Mouse (Mus musculus) CD8-positive naive resting alpha-beta T cell, adult 2 months (primary cell): ENCODE measurements at regions not wholly inside any gene's neighbourhood (a gene's known extent, or its start where the extent isn't known, plus 50 kb on each side); places are given as distances from the start of the nearest gene placed in this dataset.

Source experiments
- DNase-seq, 2 experiments: peaks; one replicate each; pipeline ENCODE4 v3.0.0; 2022; ENCODE audit warnings: low read depth in 2 of 2, low spot score in 2 of 2

DNA sequence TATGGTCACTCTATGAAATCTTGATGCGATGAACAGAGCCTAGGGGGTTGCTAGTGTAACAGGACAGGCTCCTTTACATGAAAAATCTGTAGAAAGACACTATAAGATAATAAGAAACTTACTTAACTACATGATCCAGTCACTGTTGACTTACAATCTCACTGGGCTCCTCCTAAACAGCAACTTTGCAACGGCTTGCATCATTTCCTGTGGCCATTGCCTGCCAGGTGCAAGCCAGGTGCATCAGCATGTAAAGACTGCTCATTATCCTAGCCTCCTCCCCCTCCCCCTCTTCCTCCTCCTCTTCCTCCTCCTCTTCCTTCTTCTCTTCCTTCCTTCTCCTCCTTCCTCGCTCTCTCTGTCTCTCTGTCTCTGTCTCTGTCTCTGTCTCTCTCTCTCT lies 352.5 kb downstream of the Nuak1 start:
- no peak for DNase-seq

DNA sequence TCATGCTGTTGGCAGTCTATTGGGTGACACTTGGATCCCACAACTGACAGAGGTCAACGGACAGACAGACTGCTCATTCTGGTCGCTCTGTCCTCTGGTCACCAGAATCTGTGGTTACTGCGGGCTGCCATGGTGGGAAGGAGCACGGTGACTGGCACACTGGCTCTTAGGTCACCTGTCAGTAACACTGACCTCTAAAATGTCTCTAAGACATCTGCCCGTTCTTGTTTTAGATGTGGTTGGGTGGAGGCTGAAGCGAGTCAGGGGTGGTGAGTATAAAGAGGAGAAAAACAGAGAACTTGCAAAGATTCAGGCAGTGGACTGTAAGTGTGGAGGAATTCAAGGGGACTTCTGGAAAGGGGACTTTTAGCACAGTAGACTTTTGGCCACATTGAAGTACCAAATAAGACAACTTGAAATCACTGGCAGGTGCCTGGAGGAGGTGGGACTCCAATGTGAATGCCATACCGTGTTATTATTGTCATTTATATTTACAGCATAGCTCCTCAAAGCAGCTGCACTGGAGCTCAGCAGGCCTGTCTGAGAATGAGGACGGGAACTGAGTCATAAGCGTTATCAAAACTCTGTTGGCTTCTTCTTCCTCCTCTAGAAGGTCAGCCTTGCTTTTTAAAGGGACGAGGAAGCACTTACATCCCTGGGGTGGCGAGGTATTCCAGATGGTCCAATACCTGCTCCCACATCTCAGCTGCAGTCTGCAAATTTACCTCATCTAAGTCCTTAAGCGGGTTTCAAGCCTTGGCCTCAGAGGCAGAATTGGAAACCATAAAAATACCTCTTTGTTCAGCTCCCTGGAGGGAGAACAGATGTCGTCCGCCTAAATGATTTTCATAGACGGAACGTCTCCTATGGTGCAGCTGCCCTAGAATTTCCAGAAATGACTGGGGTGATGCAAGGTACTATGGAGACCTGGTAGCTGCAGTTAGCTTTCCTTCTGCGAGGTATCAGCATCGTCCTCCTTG lies 351.3 kb downstream of the Nuak1 start:
- no peak for DNase-seq

DNA sequence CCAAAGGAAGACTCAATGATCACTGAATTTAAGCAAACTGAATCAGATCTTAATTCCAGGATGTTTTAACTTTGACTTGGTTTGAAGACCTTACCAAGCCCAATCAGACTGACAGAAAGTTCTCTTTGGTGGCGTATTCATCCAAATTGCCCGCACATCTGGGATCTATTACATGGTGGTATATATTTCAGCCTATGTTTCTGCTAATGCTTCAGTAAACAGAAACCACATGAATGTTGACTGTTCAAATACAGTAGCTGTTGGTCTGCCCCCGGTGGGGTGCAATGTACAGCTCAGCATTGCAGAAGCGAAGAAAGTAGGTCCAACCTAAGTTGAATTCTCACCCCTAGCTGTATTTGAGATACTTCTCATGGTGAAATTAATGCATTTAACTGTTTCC lies 346.5 kb downstream of the Nuak1 start:
- no peak for DNase-seq

DNA sequence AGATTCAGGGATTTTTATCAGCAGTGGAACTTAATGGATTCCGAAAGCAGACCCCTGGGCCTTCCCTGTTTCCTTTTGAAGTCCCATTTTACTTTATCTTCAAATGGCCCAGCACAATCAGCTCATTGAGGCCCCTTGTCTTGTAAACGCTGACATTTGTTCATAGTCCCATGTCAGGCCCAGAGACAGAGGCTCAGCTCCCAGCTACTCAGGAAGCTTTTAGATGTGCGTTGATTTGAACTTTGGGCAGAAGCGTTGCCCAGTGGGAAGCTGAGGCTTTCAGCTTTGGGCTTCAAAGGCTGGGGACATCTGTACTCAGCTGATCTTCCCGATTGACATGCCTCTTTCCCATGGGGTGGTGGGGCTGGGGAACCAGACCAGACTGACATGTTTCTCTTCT lies 343.2 kb downstream of the Nuak1 start:
- DNase-seq: no peak

DNA sequence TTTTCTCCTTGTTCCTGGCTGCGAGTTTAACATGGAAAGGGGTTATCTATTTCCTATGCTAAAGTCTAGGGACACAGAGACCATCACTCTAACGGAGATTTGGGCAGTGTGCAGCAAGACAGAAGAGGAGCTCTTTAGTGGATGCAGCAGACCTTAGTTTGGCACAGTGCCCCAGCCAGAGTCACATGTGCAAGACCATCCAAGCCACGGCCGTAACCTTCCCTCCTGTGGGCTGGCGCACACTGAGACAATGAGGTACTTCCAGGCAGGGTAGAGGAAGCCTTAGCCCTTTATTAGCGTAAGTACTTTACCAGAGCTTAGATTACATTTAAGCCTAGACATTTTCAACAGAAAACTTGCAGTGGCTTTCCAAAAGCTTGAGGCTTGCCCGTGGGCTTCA lies 336.4 kb downstream of the Nuak1 start:
- no peak for DNase-seq

DNA sequence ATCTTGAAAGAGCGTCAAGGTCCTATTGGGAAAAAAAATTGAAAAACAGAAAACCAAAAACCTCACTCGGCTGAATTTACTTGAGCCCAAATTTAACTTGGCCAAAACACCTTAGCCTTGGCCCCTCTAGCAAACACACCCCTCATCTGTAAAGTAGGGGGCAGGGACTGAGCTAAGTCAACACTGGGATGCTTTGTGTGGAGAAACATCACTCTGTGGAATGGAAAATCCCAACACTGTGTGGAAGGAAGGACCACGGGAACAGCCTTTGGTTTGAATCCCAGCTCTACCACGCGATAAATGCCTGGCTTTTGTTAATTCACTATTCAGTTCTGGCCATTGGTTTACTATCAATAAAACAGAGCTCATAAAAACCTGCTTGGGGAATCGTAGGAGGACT lies 335.8 kb downstream of the Nuak1 start:
- no peak for DNase-seq

DNA sequence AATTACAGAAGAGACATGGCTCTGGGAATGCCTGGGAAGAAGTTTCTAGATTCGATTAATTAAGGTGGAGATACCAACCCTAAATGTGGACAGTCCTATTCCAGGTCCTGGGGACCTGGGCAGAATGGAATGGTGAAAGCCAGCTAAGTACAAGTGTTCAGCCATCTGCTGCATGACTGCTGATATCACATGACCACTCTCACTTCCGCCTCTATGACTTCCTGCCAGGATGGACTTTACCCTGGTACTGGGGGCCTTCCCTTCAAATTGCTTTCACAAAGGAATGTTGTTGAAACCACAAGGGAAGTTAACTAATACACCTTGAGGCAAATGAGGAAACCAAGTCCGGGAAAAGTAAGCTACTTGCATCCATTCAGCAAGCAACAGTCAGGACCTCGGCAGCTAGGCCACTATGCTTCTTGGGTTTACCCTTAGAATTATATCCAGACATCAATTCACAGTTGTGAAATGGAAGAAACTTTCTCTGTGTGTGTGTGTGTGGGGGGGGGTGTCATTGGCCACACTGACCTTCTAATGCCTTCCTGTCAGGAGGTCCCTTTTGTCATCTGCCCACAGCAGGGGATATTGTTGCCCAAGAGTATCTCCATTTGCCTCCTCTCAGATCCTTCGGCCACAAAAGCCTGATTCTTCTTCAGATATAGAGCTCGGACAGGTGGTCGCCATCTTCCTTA lies 330.6 kb downstream of the Nuak1 start:
- no peak for DNase-seq

DNA sequence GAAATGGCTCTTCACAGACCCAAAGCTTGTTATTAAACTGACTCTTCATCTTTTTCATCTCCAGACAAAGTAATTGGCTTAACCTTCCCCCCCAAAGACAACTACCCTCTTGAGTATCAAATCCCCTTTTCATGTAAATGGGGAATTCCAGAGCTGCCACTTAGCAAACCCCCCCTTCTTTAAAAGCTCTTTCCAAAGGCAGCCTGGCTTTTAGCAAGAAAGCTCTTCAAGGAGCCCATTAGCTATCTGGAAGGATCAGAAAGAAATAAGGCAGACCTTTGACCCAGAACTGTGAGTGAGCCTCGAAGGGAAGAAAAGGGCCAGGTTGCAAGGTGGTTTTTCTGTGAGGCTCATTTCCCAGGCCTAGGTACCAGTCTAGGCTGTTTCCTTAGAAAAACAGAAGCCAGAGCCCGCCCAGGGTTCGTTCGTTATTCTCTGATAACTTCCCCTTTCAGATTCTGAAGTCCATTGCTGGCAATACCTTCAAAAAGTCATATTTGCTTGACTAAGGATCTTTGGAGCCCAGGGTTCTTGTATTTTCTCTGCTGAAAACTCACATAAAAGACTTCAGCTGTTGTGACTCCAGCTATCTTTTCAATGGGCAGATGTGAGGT lies 329.9 kb downstream of the Nuak1 start:
- no peak for DNase-seq

DNA sequence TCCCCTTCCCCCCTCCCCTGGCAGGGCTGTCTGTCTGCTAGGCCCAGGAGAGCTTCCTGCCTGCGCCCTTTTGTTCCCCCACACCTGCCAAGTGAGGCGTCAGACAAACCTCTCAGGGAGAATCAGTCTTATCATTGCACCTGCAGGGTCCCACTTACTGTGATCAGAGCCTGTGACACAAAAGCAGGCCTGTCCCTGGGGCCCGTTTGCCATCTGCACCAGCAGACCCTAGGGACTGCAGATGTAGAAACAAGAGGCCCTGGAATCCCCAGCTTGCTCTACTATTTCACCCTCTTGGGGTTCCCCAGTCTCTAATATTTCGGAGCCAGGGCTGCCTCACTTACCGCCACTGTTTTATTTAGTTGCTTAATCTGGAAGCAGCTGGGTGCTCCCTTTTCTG lies 328.9 kb downstream of the Nuak1 start:
- no peak for DNase-seq

DNA sequence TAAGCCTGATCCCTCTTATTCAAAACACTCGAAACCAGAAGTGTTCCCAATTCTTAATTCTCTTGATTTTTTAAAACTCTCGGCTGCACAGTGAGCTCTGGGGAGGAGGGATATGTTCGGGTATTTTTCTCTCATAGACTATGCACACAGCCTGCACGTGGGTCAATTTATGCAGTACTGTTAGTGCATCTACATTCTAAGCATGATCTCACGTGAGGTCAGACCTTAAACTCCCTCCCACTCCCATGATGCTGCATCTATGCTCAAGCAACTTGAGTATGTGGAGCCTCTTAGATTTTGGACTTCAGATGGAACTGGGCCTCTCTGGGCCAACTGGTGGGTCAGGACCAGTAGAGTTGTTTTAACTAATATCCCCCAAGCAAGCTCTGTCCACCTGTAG lies 328.5 kb downstream of the Nuak1 start:
- DNase-seq: no peak

DNA sequence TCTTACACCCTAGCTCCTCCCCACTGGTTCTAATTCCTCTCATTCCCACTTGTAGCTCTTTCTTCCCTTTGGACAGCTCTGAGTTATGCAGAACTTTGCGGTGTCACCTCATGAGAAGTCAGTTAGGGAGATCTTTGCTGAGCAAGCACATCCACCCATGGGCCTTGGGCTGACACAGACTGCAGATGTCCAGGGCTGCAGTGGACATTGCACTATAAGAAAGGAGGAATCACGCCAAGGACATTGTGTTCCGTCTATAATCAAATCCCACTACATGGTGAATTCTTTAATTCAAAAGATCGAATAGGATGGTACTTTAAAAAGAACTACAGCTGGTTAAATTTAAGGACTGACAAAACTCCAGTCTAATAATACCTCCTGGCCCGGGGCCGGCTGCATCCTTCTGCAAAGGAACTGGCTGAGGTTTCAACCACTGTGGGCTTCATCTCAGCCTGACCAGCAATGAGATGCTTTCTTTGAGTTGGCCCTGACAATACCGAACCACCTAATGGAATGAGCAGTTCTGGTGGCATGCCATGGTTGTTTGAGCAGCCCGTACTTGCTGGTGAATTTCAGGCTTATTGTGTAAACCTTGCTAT lies 320.3 kb downstream of the Nuak1 start:
- DNase-seq: no peak

DNA sequence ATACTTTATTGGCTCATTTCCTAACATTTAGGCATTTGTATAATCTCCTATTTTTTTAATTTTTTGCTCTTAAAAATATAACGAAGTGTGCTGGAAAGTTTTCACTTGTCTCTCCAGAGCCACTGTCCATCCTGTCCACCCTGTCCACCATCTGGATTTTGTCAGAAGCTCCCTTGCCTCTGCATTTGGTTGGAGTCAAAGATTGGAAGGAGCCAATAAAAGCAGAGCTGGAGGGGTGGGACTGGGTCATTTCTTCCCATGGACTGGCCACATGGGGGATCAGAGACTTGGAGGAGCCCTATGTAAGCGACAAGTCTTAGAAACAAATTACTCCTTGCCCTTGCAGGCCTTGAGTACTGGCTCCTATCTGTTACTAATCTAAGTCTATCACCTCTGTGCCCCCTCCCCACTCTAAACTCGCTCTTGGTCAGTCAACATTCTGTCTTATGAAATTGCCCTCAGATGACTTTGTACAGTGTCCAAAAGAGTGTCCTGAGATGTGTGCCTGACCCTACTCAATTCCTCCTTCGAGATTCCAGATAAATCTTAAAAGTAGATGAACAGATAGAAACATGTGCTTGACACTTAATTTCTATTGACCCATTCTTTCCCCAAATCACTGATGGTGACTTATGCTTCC lies 303.3 kb downstream of the Nuak1 start:
- DNase-seq: no peak

DNA sequence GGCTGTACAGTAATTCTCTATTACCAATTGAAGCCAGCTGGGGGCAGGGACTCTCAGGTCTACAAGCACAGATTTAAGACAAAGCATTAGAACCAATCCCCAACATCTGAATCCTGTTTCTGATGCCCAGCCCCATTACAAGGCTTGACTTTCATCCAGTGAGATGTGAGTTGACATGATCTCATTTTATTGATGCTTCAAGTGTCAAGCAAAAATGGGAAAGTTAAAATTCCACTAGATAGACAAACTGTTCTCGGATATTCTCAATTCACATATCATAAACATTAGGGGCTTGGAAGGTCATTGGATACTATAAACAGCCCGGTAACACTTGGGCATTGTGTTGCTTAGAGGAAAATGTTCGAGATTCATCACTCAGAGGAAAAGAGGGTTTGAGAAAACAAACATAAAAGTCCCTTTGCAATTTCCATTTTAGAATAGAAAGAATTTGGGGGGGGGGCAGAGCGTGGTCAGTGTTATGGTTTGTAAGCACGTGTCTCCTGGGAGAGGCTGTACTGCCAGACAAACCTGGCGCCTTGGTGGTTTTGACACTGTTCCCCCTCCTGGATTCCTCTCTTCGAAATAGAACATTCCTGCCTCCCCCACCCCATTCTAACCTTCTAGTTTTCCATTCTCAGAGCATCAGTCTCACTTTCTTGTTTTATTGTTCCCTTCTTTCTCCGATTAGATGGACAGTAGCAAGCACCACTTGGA lies 297.5 kb downstream of the Nuak1 start:
- DNase-seq: no peak

DNA sequence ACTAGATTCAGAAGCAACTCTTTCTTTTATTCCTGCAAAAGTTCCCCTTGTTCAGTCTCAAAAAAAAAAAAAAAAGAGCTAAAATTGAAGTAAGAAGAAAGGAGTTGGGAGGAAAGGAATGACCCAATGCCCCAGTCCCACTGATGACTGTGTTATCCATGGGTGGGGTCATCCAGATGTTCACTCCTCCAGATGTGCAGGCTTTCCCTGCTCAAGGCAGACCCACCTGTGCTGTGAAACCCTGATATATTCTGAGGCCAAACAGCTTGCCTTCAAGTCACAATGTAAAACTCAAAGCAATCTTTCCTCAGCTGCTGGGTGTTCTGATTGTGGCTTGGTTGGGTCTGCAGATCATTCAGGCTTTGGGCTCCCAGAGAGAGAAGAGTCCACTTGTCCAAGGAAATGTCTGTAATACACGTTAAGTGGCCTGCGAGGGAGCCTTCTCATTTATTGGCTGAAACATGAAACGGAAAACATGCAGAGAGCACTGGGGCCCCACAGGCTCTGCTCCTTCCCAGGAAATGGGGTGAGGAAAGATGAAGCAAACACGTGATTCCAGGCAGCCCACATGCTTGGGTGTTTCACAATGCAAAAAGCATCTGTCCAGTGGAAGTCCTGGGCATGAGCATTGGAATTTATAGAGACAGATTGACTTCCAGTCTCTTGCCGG lies 296.6 kb downstream of the Nuak1 start:
- DNase-seq: no peak

DNA sequence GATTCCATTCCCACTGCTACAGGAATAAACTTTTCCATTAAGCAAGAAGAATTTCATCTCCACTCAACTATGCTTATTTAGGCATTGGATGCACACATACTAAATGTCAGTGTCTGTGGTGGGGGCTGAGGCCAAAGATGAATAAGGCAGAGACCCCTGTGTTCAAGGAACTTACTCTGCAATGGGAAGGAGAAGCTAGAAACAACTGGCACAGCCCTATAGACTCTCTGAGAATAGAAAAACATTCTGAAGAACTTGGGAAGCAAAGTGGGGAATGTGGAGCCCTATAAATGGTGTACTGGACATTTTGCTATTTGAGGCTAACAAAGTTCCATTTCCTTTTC lies 296.1 kb downstream of the Nuak1 start:
- no peak for DNase-seq

DNA sequence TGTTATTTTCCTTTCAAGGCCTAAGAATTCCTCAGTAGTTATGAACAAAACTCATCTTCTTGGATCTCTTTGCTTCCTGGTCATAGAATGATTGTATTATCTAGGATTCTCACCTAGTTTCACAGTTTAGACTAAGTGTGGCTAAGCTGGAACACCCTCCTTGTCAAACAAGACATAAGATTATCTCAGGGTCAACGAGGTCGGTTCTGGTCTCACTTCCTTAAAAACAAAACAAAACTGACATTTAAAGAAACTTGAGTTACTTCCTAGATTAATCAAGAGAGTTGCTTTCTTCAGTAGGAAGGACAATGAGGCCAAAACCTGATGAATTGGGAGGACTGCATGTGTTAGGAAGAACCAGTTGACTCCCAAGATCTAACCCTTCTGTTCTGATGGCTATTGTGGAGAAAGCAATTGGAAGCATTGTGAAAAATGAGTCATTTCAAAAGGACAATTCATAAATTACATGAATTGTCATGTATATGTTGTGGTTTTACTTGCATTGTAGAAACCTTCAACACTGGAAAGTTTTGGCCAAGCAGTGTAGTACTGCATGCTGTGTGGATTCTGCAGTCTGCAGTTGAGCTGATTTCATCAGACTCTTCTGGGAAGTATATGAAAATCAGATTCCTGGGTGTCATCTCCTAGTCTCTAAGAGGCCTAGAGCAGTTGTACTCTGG lies 293.0 kb downstream of the Nuak1 start:
- no peak for DNase-seq

DNA sequence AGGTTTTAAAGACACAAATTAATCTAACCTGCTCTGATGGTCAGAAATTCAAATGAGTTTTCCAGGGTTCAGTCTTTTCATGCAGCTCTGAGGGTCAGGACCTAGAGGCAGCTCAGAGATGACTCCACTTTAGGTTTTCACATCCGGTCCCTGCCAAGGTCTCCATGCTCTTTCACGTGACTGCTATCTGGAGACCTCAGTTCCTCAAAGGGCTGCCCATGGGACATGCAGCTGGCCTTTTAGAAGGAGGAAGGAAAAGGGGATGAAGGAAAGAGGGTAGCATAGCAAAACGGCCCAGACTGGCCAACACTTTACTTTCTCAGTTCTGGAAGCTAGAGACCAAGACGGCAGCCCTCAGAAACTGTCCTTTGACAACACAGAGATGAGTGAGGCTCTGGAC lies 276.6 kb downstream of the Nuak1 start:
- no peak for DNase-seq

DNA sequence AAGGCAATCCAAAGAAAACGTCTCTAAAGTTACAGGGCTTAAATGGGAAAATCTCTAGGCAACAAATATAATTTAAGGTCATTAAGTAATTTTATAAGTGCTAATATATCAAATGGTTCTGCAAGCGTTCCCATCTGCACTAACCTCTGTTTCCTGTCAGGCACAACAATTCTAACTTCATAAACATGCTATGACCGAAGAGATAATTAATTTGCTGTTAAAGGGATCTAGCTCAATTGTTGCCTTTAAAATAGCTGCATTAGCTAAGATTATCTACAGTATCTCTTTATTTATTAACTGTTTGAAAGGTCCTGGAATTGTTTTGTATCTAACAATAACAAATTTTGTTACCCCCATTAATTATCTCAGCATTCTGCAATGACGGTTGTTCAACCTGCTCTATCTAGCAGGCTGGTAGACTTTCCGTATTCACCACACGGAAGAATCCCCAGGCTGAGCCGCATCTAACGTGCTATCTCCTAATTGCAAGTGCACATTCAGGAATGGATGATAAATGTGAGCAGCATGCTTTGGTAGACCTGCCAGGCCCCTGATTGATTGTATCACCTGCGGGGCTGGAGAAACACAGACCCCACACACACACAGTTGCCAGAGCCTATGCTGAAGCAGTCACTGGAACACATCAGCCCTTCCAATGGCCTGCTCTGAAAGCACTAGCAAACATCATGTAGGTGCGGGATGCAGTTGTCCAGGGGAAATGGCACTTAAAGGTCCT lies 274.4 kb downstream of the Nuak1 start:
- DNase-seq: no peak

DNA sequence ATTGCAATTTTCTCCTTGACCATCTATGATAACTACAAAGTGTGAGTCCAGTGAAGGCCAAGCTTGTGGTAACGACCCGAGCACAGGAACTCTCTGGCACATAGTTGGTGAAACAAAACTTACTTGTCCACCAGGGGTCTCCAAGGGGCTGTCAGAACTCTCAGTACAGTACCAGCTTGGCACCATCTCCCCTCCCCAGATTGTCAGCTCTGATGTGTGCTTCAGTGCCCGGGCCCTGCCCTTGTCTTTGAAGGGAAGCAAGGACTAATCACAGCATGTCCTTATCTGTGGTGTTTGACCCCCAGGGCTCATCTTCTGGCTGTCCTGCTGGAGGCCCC lies 273.9 kb downstream of the Nuak1 start:
- DNase-seq: no peak
